Comparison of ENCODE assay signal across 20 mouse cellular contexts in the genomic region with DNA sequence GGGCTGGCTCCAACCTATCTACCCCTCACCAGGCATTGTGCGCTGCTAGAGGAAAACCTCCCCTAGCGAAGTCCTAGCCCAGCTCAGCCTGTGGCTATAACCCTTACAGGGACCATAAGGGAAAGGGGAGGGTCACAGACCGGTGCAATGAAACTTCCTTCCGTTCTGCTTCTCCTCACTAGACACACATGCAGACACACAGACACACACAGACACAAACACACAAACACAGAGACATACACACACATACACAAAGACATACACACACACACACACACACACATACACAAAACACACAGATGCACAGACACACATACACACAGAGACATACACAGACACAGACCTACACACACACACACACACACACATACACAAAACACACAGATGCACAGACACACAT. TPM values are rescaled to one million over a fixed set of nuclear protein-coding genes. Genes with fewer than 3 reads are reported as not detected.
DNase-seq lines count a peak whose midpoint lies in the region; ATAC-seq and TF ChIP-seq lines count a peak whose summit lies in the region.
"Had no signal": no experiment of that assay in that cellular context is flagged by ENCODE, and none has a peak within 500 bp of the region (broad histone marks: within the 10 kb centered on the region; RNA-seq: fewer than 3 reads in every experiment).

No protein-coding gene starts in this region.

- no peak for DNase-seq in heart, adult 11 months
- no peak for DNase-seq in liver, postnatal 0 days
- DNase-seq in thymus, postnatal 14 days: peak; percentile 41
- DNase-seq in thymus, postnatal 4 days: no peak
- DNase-seq in adrenal gland, postnatal 10 days: no peak
- DNase-seq: embryo, embryonic 11 days; heart, adult 18-20 months; layer of hippocampus, postnatal 36 days; liver; lung, adult 2 months; lung, postnatal 36 days; retina, postnatal 1 day; right cerebral cortex, postnatal 4 days had no signal

- H3K4me2 ChIP-seq in heart, embryonic 14.5 days (ENCODE audit: low read length): no peak overlapping the region
- no peak overlapping the region for H3K4me2 ChIP-seq in liver, postnatal 0 days (ENCODE audit: low read depth, low read length)
- H3K4me2 ChIP-seq in liver, embryonic 12.5 days: no peak overlapping the region
- H3K4me2 ChIP-seq: embryonic facial prominence, embryonic 15.5 days; forebrain, embryonic 13.5 days; stomach, embryonic 15.5 days had no signal

- no peak for TF ChIP-seq CTCF in liver, postnatal 0 days (IDR thresholded peaks at IDR 0.05; ENCODE audit: low read depth)

- H3K27me3 ChIP-seq in heart, embryonic 14.5 days (ENCODE audit: control insufficient read depth, insufficient read depth, low read length): no peaks in the 10 kb centered on the region
- H3K27me3 ChIP-seq in liver, postnatal 0 days (ENCODE audit: insufficient read depth, low read length): no peaks in the 10 kb centered on the region
- no peaks in the 10 kb centered on the region for H3K27me3 ChIP-seq in liver, embryonic 12.5 days (replicated peaks)
- H3K27me3 ChIP-seq: embryonic facial prominence, embryonic 15.5 days; forebrain, embryonic 13.5 days; stomach, embryonic 15.5 days had no signal

- H3K9me3 ChIP-seq in heart, embryonic 14.5 days (ENCODE audit: control insufficient read depth, low read length): no peaks in the 10 kb centered on the region
- H3K9me3 ChIP-seq in liver, postnatal 0 days (ENCODE audit: low read length): no peaks in the 10 kb centered on the region
- no peaks in the 10 kb centered on the region for H3K9me3 ChIP-seq in liver, embryonic 12.5 days (replicated peaks)
- H3K9me3 ChIP-seq: embryonic facial prominence, embryonic 15.5 days; forebrain, embryonic 13.5 days; G1E; stomach, embryonic 15.5 days had no signal

- 39% methylated on average over 4 of the region's 4 CpGs for WGBS in heart, embryonic 14.5 days
- WGBS in liver, postnatal 0 days (ENCODE audit: insufficient replicate concordance): 38% methylated on average over 4 of the region's 4 CpGs
- WGBS in liver, embryonic 12.5 days (ENCODE audit: insufficient replicate concordance): 50% methylated on average over 4 of the region's 4 CpGs

- no peak overlapping the region for H3K4me3 ChIP-seq in heart, embryonic 14.5 days (ENCODE audit: control insufficient read depth in 1 of 2, insufficient read depth in 1 of 2, low read depth in 1 of 2, low read length in 2 of 2)
- H3K4me3 ChIP-seq in liver, postnatal 0 days (ENCODE audit: low read depth, low read length): no peak overlapping the region
- no peak overlapping the region for H3K4me3 ChIP-seq in liver, embryonic 12.5 days
- H3K4me3 ChIP-seq: embryonic facial prominence, embryonic 15.5 days; forebrain, embryonic 13.5 days; stomach, embryonic 15.5 days had no signal

- ATAC-seq in heart, embryonic 14.5 days (ENCODE audit: insufficient number of reproducible peaks, insufficient read depth, low FRiP score, low read depth): no peak
- no peak for ATAC-seq in liver, postnatal 0 days
- no peak for ATAC-seq in liver, embryonic 12.5 days
- ATAC-seq: forebrain, embryonic 13.5 days had no signal

- H3K9ac ChIP-seq in heart, embryonic 14.5 days (ENCODE audit: low read length): peak overlapping the region; percentile 13; the same call in 1 of the 2 replicates
- H3K9ac ChIP-seq in liver, postnatal 0 days (replicated peaks): no peak overlapping the region
- no peak overlapping the region for H3K9ac ChIP-seq in liver, embryonic 12.5 days
- H3K9ac ChIP-seq: embryonic facial prominence, embryonic 15.5 days; forebrain, embryonic 13.5 days; stomach, embryonic 15.5 days had no signal

- TF ChIP-seq EP300 in liver, postnatal 0 days (IDR thresholded peaks at IDR 0.05; ENCODE audit: low read depth): no peak

- peaks cover 36 to 42% of the 10 kb centered on the region in 2 experiments for H3K4me1 ChIP-seq in heart, embryonic 14.5 days (ENCODE audit: control insufficient read depth in 2 of 2, insufficient read depth in 2 of 2, low read length in 2 of 2)
- peaks cover 18% of the 10 kb centered on the region for H3K4me1 ChIP-seq in liver, postnatal 0 days (ENCODE audit: insufficient read depth)
- H3K4me1 ChIP-seq in liver, embryonic 12.5 days: peaks cover 59% of the 10 kb centered on the region

- H3K36me3 ChIP-seq in heart, embryonic 14.5 days (ENCODE audit: control insufficient read depth, insufficient read depth, low read length): peaks cover 20% of the 10 kb centered on the region
- H3K36me3 ChIP-seq in liver, postnatal 0 days (replicated peaks; ENCODE audit: insufficient read depth, low read length): no peaks in the 10 kb centered on the region
- H3K36me3 ChIP-seq in liver, embryonic 12.5 days: peaks cover 5% of the 10 kb centered on the region; the same call in 1 of the 2 replicates
- H3K36me3 ChIP-seq: embryonic facial prominence, embryonic 15.5 days; stomach, embryonic 15.5 days had no signal

- H3K27ac ChIP-seq in heart, embryonic 14.5 days (replicated peaks in 1 of 2; ENCODE audit: control insufficient read depth in 1 of 2, insufficient read depth in 1 of 2, low read depth in 2 of 2, low read length in 2 of 2): peak overlapping the region; percentile 68 to 75
- H3K27ac ChIP-seq in liver, postnatal 0 days (ENCODE audit: low read depth): peak overlapping the region; percentile 29; the same call in 1 of the 2 replicates
- no peak overlapping the region for H3K27ac ChIP-seq in liver, embryonic 12.5 days
- H3K27ac ChIP-seq: embryonic facial prominence, embryonic 15.5 days; stomach, embryonic 15.5 days had no signal

RNA-seq across cellular contexts. Expression of gene Endou, which starts 11.5 kb away (rescaled TPM):
- polyA plus RNA-seq in heart, embryonic 14.5 days (2014; fragmentation: Nextera tagmentation; extraction: Ambion mirVana): 0.19 and 0.43 TPM in 2 replicates
- polyA plus RNA-seq in liver, postnatal 0 days (2015; fragmentation: Nextera tagmentation; extraction: Ambion mirVana): 0.66 and 0.82 TPM in 2 replicates
- polyA plus RNA-seq in liver, embryonic 12.5 days (2016; fragmentation: Nextera tagmentation; extraction: Ambion mirVana): not detected in 2 replicates
- total RNA-seq in adrenal gland, postnatal 10 days (2021): 1 to 10 TPM; 1.1 to 1.2 TPM
- polyA plus RNA-seq: G1E; intestine, embryonic 14.5 days had no signal

RNA-seq across cellular contexts. Expression of gene Rapgef3, which starts 25.2 kb away (rescaled TPM):
- polyA plus RNA-seq in heart, embryonic 14.5 days (2014; fragmentation: Nextera tagmentation; extraction: Ambion mirVana): 15.9 and 19.2 TPM in 2 replicates
- 1.5 and 1.9 TPM in 2 replicates for polyA plus RNA-seq in liver, postnatal 0 days (2015; fragmentation: Nextera tagmentation; extraction: Ambion mirVana)
- 3.5 and 3.9 TPM in 2 replicates for polyA plus RNA-seq in liver, embryonic 12.5 days (2016; fragmentation: Nextera tagmentation; extraction: Ambion mirVana)
- 10 to 100 TPM; 22.1 to 24.2 TPM for total RNA-seq in adrenal gland, postnatal 10 days (2021)

RNA-seq across cellular contexts. Expression of gene Slc48a1, which starts 35.7 kb away (rescaled TPM):
- polyA plus RNA-seq in heart, embryonic 14.5 days (2014; fragmentation: Nextera tagmentation; extraction: Ambion mirVana): 67.1 and 69.6 TPM in 2 replicates
- 59.0 and 61.1 TPM in 2 replicates for polyA plus RNA-seq in liver, postnatal 0 days (2015; fragmentation: Nextera tagmentation; extraction: Ambion mirVana)
- polyA plus RNA-seq in liver, embryonic 12.5 days (2016; fragmentation: Nextera tagmentation; extraction: Ambion mirVana): 83.8 and 88.7 TPM in 2 replicates
- 10 to 100 TPM; 66.1 to 78.6 TPM for total RNA-seq in adrenal gland, postnatal 10 days (2021)

RNA-seq across cellular contexts. Expression of gene Rpap3, which starts 37.0 kb away (rescaled TPM):
- polyA plus RNA-seq in heart, embryonic 14.5 days (2014; fragmentation: Nextera tagmentation; extraction: Ambion mirVana): 24.2 and 24.7 TPM in 2 replicates
- polyA plus RNA-seq in liver, postnatal 0 days (2015; fragmentation: Nextera tagmentation; extraction: Ambion mirVana): 6.7 and 7.8 TPM in 2 replicates
- polyA plus RNA-seq in liver, embryonic 12.5 days (2016; fragmentation: Nextera tagmentation; extraction: Ambion mirVana): 19.5 and 20.0 TPM in 2 replicates
- total RNA-seq in adrenal gland, postnatal 10 days (2021): 10 to 100 TPM; 14.1 to 18.8 TPM
